Mouse (Mus musculus): Measurements from ENCODE around the gene Olfr31. TPM values are rescaled to one million over a fixed set of nuclear protein-coding genes. Genes with fewer than 3 reads are reported as not detected.

Olfr31 gene
- polyA plus RNA-seq, 1 experiment, result not detected

- H3K27me3 ChIP-seq (replicated peaks), result no peaks in the 10 kb centered on the region
- peaks cover 9% of the 10 kb centered on the region; the same call in 1 of the 2 replicates for H3K4me1 ChIP-seq
- H3K9me3 ChIP-seq, result peaks cover 52% of the 10 kb centered on the region
- H3K36me3 ChIP-seq (replicated peaks; ENCODE audit: low read length), result peaks cover 21% of the 10 kb centered on the region
- peak overlapping the region; percentile 35 for H3K4me3 ChIP-seq (replicated peaks)
- TF ChIP-seq GATA1 (IDR thresholded peaks at IDR 0.05; ENCODE audit: borderline replicate concordance, low read length), result no peak
- TF ChIP-seq FLI1 (IDR thresholded peaks at IDR 0.05; ENCODE audit: low read length), result no peak
These were observed 32.1 kb downstream of the Olfr31 start for GRCm38 (mm10) chr14:14354511-14355359.

- Histone ChIP-seq H3K9me3 (peaks cover 46% of the 10 kb centered on the region), H3K36me3 (replicated peaks; ENCODE audit: low read length) (peaks cover 15% of the 10 kb centered on the region), H3K4me1 (peaks cover 9% of the 10 kb centered on the region; the same call in 1 of the 2 replicates)
These were observed 32.7 kb downstream of the Olfr31 start for GRCm38 (mm10) chr14:14355360-14355646.

More at GRCm38 (mm10) chr14:14355360-14355646, 32.7 kb downstream of the Olfr31 start:
- H3K27me3 ChIP-seq (replicated peaks), result no peaks in the 10 kb centered on the region
- H3K4me3 ChIP-seq (replicated peaks), result peak overlapping the region; percentile 21
- TF ChIP-seq FLI1 (IDR thresholded peaks at IDR 0.05; ENCODE audit: low read length), result no peak
- no peak for TF ChIP-seq GATA1 (IDR thresholded peaks at IDR 0.05; ENCODE audit: borderline replicate concordance, low read length)

Other genes with a start within 250 kb of the Olfr31 start
- 13.9 and 38.7 TPM in 2 replicates for gene Psmd6, start 201.8 kb upstream of the Olfr31 start, polyA plus RNA-seq (2012; ENCODE audit: insufficient read depth, low replicate concordance)
- gene Olfr720, start 136.0 kb upstream of the Olfr31 start, polyA plus RNA-seq (2012; ENCODE audit: insufficient read depth, low replicate concordance), result not detected in 2 replicates
- gene Il3ra, start 23.4 kb downstream of the Olfr31 start, polyA plus RNA-seq (2012; ENCODE audit: insufficient read depth, low replicate concordance), result 68.0 and 95.8 TPM in 2 replicates
- not detected in 2 replicates for gene Olfr721-ps1, start 78.5 kb downstream of the Olfr31 start, polyA plus RNA-seq (2012; ENCODE audit: insufficient read depth, low replicate concordance)